Mouse (Mus musculus): Measurements from ENCODE around the gene C130060K24Rik. TPM values are rescaled to one million over a fixed set of nuclear protein-coding genes. Genes with fewer than 3 reads are reported as not detected.
A peak's percentile ranks its signal among the peaks of the same experiment; 100 is the strongest.

The C130060K24Rik gene
- polyA plus RNA-seq (2014; fragmentation: Nextera tagmentation; extraction: Ambion mirVana) = 0.80 and 0.87 TPM in 2 replicates

GRCm38 (mm10) chr6:65380918-65381772 is at the start of gene C130060K24Rik:
TSS of gene C130060K24Rik (plus strand) at chr6:65381105.
- Histone ChIP-seq H3K4me2 (peak within 1 kb of the TSS; percentile 96), H3K9ac (ENCODE audit: low read depth, low read length) (peak within 1 kb of the TSS; percentile 30), H3K4me1 (ENCODE audit: control insufficient read depth, insufficient read depth, low read length) (no peaks in the 10 kb centered on the region), H3K9me3 (replicated peaks; ENCODE audit: control insufficient read depth, low read length) (no peaks in the 10 kb centered on the region), H3K27ac (ENCODE audit: low read depth, low read length) (no peak within 1 kb of the TSS), H3K4me3 (ENCODE audit: low read depth, low read length) (peak within 1 kb of the TSS; percentile 64), H3K27me3 (ENCODE audit: control insufficient read depth, insufficient read depth, low read length) (peaks cover 14% of the 10 kb centered on the region), H3K36me3 (ENCODE audit: control insufficient read depth, insufficient read depth, low read length) (no peaks in the 10 kb centered on the region)
- WGBS (ENCODE audit: insufficient replicate concordance) = 2% methylated on average over 64 of the region's 64 CpGs
- ATAC-seq (replicated peaks; ENCODE audit: insufficient number of reproducible peaks, low FRiP score, low TSS enrichment) = peak; percentile 46; the same call in 1 of the 2 replicates

DNA sequence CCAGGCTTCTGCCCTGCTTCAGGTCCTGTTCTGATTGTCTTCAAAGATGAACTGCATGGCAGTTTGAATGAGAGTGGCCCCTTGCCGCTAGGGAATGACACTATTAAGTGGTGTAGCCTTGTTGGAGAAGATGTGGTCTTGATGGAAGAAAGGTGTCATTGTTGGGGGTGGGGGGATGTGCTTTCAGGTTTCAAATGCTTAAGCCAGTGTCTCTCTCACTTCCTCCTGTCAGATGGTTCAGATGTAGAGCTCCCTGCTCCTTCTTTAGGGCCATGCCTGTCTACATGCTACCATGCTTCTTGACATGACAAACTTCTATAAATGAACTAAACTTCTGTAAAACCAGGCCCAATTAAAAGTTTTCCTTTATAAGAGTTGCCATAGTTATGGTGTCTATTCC is 46.7 kb upstream of the C130060K24Rik start:
- WGBS (ENCODE audit: insufficient replicate concordance) = 82% methylated on average over 1 of the region's 1 CpGs
- ATAC-seq (replicated peaks; ENCODE audit: insufficient number of reproducible peaks, low FRiP score, low TSS enrichment) = no peak
- no peaks in the 10 kb centered on the region for H3K27me3 ChIP-seq (ENCODE audit: control insufficient read depth, insufficient read depth, low read length)

GRCm38 (mm10) chr6:65339391-65339790 is 41.5 kb upstream of the C130060K24Rik start:
- no peaks in the 10 kb centered on the region for H3K27me3 ChIP-seq (ENCODE audit: control insufficient read depth, insufficient read depth, low read length)
- H3K27ac ChIP-seq (ENCODE audit: low read depth, low read length) = no peak overlapping the region
- H3K9ac ChIP-seq (ENCODE audit: low read depth, low read length) = no peak overlapping the region
- no peak overlapping the region for H3K4me3 ChIP-seq (ENCODE audit: low read depth, low read length)
- no peaks in the 10 kb centered on the region for H3K4me1 ChIP-seq (ENCODE audit: control insufficient read depth, insufficient read depth, low read length)
- H3K36me3 ChIP-seq (ENCODE audit: control insufficient read depth, insufficient read depth, low read length) = no peaks in the 10 kb centered on the region
- H3K9me3 ChIP-seq (replicated peaks; ENCODE audit: control insufficient read depth, low read length) = no peaks in the 10 kb centered on the region
- H3K4me2 ChIP-seq = no peak overlapping the region
- ATAC-seq (replicated peaks; ENCODE audit: insufficient number of reproducible peaks, low FRiP score, low TSS enrichment) = no peak

More for the DNA sequence above, 46.7 kb upstream of the C130060K24Rik start:
- Histone ChIP-seq H3K9ac (ENCODE audit: low read depth, low read length) (no peak overlapping the region), H3K4me1 (ENCODE audit: control insufficient read depth, insufficient read depth, low read length) (no peaks in the 10 kb centered on the region), H3K4me2 (no peak overlapping the region), H3K27ac (ENCODE audit: low read depth, low read length) (no peak overlapping the region), H3K9me3 (replicated peaks; ENCODE audit: control insufficient read depth, low read length) (no peaks in the 10 kb centered on the region), H3K36me3 (ENCODE audit: control insufficient read depth, insufficient read depth, low read length) (no peaks in the 10 kb centered on the region), H3K4me3 (ENCODE audit: low read depth, low read length) (no peak overlapping the region)

GRCm38 (mm10) chr6:65341360-65341759 is 39.5 kb upstream of the C130060K24Rik start:
- Histone ChIP-seq H3K4me1 (ENCODE audit: control insufficient read depth, insufficient read depth, low read length) (no peaks in the 10 kb centered on the region), H3K9ac (ENCODE audit: low read depth, low read length) (no peak overlapping the region), H3K4me3 (ENCODE audit: low read depth, low read length) (no peak overlapping the region), H3K27ac (ENCODE audit: low read depth, low read length) (no peak overlapping the region), H3K36me3 (ENCODE audit: control insufficient read depth, insufficient read depth, low read length) (no peaks in the 10 kb centered on the region), H3K4me2 (no peak overlapping the region), H3K9me3 (replicated peaks; ENCODE audit: control insufficient read depth, low read length) (no peaks in the 10 kb centered on the region), H3K27me3 (ENCODE audit: control insufficient read depth, insufficient read depth, low read length) (no peaks in the 10 kb centered on the region)
- no peak for ATAC-seq (replicated peaks; ENCODE audit: insufficient number of reproducible peaks, low FRiP score, low TSS enrichment)
- WGBS (ENCODE audit: insufficient replicate concordance) = 67% methylated on average over 4 of the region's 4 CpGs

GRCm38 (mm10) chr6:65347736-65348135 is 33.2 kb upstream of the C130060K24Rik start:
- Histone ChIP-seq H3K4me2 (no peak overlapping the region), H3K9ac (ENCODE audit: low read depth, low read length) (no peak overlapping the region), H3K4me3 (ENCODE audit: low read depth, low read length) (no peak overlapping the region), H3K27ac (ENCODE audit: low read depth, low read length) (no peak overlapping the region), H3K27me3 (ENCODE audit: control insufficient read depth, insufficient read depth, low read length) (no peaks in the 10 kb centered on the region), H3K36me3 (ENCODE audit: control insufficient read depth, insufficient read depth, low read length) (no peaks in the 10 kb centered on the region), H3K9me3 (replicated peaks; ENCODE audit: control insufficient read depth, low read length) (no peaks in the 10 kb centered on the region), H3K4me1 (ENCODE audit: control insufficient read depth, insufficient read depth, low read length) (no peaks in the 10 kb centered on the region)
- 76% methylated on average over 8 of the region's 8 CpGs for WGBS (ENCODE audit: insufficient replicate concordance)
- no peak for ATAC-seq (replicated peaks; ENCODE audit: insufficient number of reproducible peaks, low FRiP score, low TSS enrichment)

DNA sequence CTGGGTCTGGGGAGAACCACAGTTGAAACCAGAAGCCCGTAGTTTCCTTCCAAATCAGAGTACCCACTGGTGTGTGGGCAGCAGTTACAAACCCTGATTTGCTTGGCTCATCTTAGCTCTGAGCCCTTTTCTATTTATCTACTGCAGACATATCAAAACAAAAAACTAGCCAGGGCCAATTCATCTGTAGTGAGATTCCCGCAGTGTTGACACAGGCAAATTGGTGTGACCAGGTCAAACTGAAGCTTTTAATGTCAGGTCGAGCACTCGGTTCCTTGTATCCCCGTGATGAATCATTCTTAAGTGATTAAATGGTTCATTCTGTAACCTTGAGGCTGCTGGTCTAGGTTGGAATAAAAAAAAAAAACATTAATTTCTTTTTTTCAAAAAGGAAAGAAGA is 32.6 kb upstream of the C130060K24Rik start:
- H3K4me1 ChIP-seq (ENCODE audit: control insufficient read depth, insufficient read depth, low read length) = no peaks in the 10 kb centered on the region
- H3K9me3 ChIP-seq (replicated peaks; ENCODE audit: control insufficient read depth, low read length) = no peaks in the 10 kb centered on the region
- no peak for ATAC-seq (replicated peaks; ENCODE audit: insufficient number of reproducible peaks, low FRiP score, low TSS enrichment)
- H3K4me2 ChIP-seq = no peak overlapping the region
- H3K4me3 ChIP-seq (ENCODE audit: low read depth, low read length) = no peak overlapping the region
- WGBS (ENCODE audit: insufficient replicate concordance) = 57% methylated on average over 5 of the region's 5 CpGs
- H3K36me3 ChIP-seq (ENCODE audit: control insufficient read depth, insufficient read depth, low read length) = no peaks in the 10 kb centered on the region
- no peak overlapping the region for H3K27ac ChIP-seq (ENCODE audit: low read depth, low read length)
- no peak overlapping the region for H3K9ac ChIP-seq (ENCODE audit: low read depth, low read length)
- H3K27me3 ChIP-seq (ENCODE audit: control insufficient read depth, insufficient read depth, low read length) = no peaks in the 10 kb centered on the region

DNA sequence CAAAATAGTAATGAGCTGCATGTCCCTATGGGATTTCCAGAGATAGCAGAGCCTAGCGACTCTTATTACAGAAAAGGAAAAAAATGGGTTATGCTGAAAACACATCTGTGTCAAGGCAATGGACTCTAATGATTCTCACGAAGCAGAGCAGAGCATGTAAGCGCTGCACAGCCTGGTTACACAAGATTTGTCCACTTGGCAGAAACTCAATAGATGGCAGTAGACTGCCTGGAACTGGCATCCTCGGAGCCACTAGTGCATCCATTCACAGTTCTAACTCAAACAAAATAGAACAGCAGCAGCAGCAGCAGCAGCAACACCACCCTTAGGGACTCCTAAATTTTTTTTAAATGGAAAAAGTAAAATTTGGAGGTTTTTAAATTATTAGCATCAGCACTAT is 29.3 kb upstream of the C130060K24Rik start:
- no peak for ATAC-seq (replicated peaks; ENCODE audit: insufficient number of reproducible peaks, low FRiP score, low TSS enrichment)
- Histone ChIP-seq H3K4me3 (ENCODE audit: low read depth, low read length) (no peak overlapping the region), H3K4me2 (no peak overlapping the region), H3K4me1 (ENCODE audit: control insufficient read depth, insufficient read depth, low read length) (no peaks in the 10 kb centered on the region), H3K27me3 (ENCODE audit: control insufficient read depth, insufficient read depth, low read length) (no peaks in the 10 kb centered on the region), H3K9me3 (replicated peaks; ENCODE audit: control insufficient read depth, low read length) (no peaks in the 10 kb centered on the region), H3K9ac (ENCODE audit: low read depth, low read length) (no peak overlapping the region), H3K27ac (ENCODE audit: low read depth, low read length) (no peak overlapping the region), H3K36me3 (ENCODE audit: control insufficient read depth, insufficient read depth, low read length) (no peaks in the 10 kb centered on the region)
- WGBS (ENCODE audit: insufficient replicate concordance) = 79% methylated on average over 4 of the region's 4 CpGs

DNA sequence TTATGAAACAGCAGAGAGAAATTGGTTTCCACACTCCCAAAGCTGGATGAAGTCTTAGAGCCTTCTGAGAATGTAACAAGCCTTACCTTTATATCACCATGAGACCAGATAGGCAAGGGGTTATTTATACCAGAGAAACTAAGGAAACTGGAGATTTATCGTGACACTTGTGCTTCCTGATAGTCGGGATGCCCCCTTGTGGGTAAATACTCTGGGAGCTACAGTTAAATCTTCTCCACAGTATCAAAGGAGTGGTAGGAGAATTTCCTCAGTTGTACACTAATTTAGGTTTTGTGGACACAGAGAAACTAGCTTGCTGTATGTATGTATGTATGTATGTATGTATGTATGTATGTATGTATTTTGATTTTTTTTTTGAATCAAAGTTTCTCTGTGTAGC is 5.0 kb upstream of the C130060K24Rik start:
- Histone ChIP-seq H3K27ac (ENCODE audit: low read depth, low read length) (no peak overlapping the region), H3K9me3 (replicated peaks; ENCODE audit: control insufficient read depth, low read length) (no peaks in the 10 kb centered on the region), H3K4me2 (no peak overlapping the region), H3K4me3 (ENCODE audit: low read depth, low read length) (no peak overlapping the region), H3K4me1 (ENCODE audit: control insufficient read depth, insufficient read depth, low read length) (no peaks in the 10 kb centered on the region), H3K36me3 (ENCODE audit: control insufficient read depth, insufficient read depth, low read length) (no peaks in the 10 kb centered on the region), H3K27me3 (ENCODE audit: control insufficient read depth, insufficient read depth, low read length) (0 out of 2 replicates have a peak, but pooled peaks cover 3% of the 10 kb centered on the region), H3K9ac (ENCODE audit: low read depth, low read length) (no peak overlapping the region)
- no peak for ATAC-seq (replicated peaks; ENCODE audit: insufficient number of reproducible peaks, low FRiP score, low TSS enrichment)
- 37% methylated on average over 2 of the region's 2 CpGs for WGBS (ENCODE audit: insufficient replicate concordance)

DNA sequence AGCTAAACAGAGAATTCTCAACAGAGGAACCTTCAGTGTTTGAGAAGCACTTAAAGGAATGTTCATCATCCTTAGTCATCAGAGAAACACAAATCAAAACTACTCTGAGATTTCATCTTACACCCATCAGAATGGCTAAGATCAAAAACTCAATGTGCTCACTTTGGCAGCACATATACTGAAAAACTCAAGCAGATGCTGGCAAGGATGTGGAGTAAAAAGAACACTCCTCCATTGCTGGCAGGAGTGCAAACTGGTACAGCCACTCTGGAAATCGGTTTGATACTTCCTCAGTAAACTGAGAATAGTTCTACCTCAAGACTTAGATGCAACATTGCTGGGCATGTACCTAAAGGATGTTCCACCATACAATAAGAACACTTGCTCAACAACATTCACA is 41.0 kb downstream of the C130060K24Rik start:
- 67% methylated on average over 1 of the region's 1 CpGs for WGBS (ENCODE audit: insufficient replicate concordance)
- Histone ChIP-seq H3K36me3 (ENCODE audit: control insufficient read depth, insufficient read depth, low read length) (no peaks in the 10 kb centered on the region), H3K4me1 (ENCODE audit: control insufficient read depth, insufficient read depth, low read length) (no peaks in the 10 kb centered on the region), H3K4me2 (no peak overlapping the region), H3K27ac (ENCODE audit: low read depth, low read length) (no peak overlapping the region), H3K4me3 (ENCODE audit: low read depth, low read length) (no peak overlapping the region), H3K27me3 (ENCODE audit: control insufficient read depth, insufficient read depth, low read length) (no peaks in the 10 kb centered on the region), H3K9ac (ENCODE audit: low read depth, low read length) (no peak overlapping the region), H3K9me3 (replicated peaks; ENCODE audit: control insufficient read depth, low read length) (no peaks in the 10 kb centered on the region)
- ATAC-seq (replicated peaks; ENCODE audit: insufficient number of reproducible peaks, low FRiP score, low TSS enrichment) = no peak

Data from heart, embryonic 11.5 days (tissue).